Mouse (Mus musculus) heart, embryonic 14.5 days (tissue): Measurements from ENCODE around the gene Pou2f1. TPM values are rescaled to one million over a fixed set of nuclear protein-coding genes. Genes with fewer than 3 reads are reported as not detected.

Source experiments
- ATAC-seq: fragments of 200-750 bp; cut with Nextera tagmentation; 2 replicates; pipeline ENCODE4 v1.8.0; 2017; ENCODE audit warnings: low read depth, moderate TSS enrichment; ENCODE audit not compliant: insufficient number of reproducible peaks, insufficient read depth, low FRiP score
- H3K27ac ChIP-seq, 2 experiments: fragments of 200-500 bp in 1 of 2; fragments of 300-500 bp in 1 of 2; sonication (generic) in 1 of 2; replicated peaks in 1 of 2; 2 replicates each; pipeline ENCODE4 v1.5.1; 2012 to 2014; ENCODE audit warnings: low read depth in 2 of 2, low read length in 2 of 2, control low read depth in 1 of 2, mild to moderate bottlenecking in 1 of 2, mixed read lengths in 1 of 2; ENCODE audit not compliant: control insufficient read depth in 1 of 2, insufficient read depth in 1 of 2
- H3K27me3 ChIP-seq: fragments of 300-500 bp; sonication (generic); 2 replicates; pipeline ENCODE4 v1.6.1; 2014; ENCODE audit warnings: mild to moderate bottlenecking, low read length, control low read depth; ENCODE audit not compliant: control insufficient read depth, insufficient read depth
- H3K36me3 ChIP-seq: fragments of 300-500 bp; sonication (generic); 2 replicates; pipeline ENCODE4 v1.6.1; 2014; ENCODE audit warnings: mild to moderate bottlenecking, control low read depth, low read length, mixed read lengths; ENCODE audit not compliant: control insufficient read depth, insufficient read depth
- H3K4me1 ChIP-seq, 2 experiments: fragments of 200-500 bp in 1 of 2; fragments of 300-500 bp in 1 of 2; sonication (generic) in 1 of 2; 2 replicates each; pipeline ENCODE4 v1.6.1; 2012 to 2014; ENCODE audit warnings: low read length in 2 of 2, control low read depth in 1 of 2, mixed read lengths in 1 of 2; ENCODE audit not compliant: control insufficient read depth in 2 of 2, insufficient read depth in 2 of 2
- H3K4me2 ChIP-seq: fragments of 300-500 bp; sonication (generic); 2 replicates; pipeline ENCODE4 v1.6.1; 2014; ENCODE audit warnings: mild to moderate bottlenecking, low read length
- H3K4me3 ChIP-seq, 2 experiments: fragments of 200-500 bp in 1 of 2; fragments of 300-500 bp in 1 of 2; sonication (generic) in 1 of 2; 2 replicates each; pipeline ENCODE4 v1.5.1; 2012 to 2014; ENCODE audit warnings: low read length in 2 of 2, mild to moderate bottlenecking in 2 of 2, control low read depth in 1 of 2, low read depth in 1 of 2, moderate library complexity in 1 of 2; ENCODE audit not compliant: control insufficient read depth in 1 of 2, insufficient read depth in 1 of 2
- H3K9ac ChIP-seq: fragments of 300-500 bp; sonication (generic); 2 replicates; pipeline ENCODE4 v1.6.1; 2014; ENCODE audit warnings: mild to moderate bottlenecking, low read length
- H3K9me3 ChIP-seq: fragments of 300-500 bp; sonication (generic); 2 replicates; pipeline ENCODE4 v1.6.1; 2016; ENCODE audit warnings: low read length, control low read depth; ENCODE audit not compliant: control insufficient read depth
- WGBS: fragments of 180-500 bp; shearing (Covaris S2); extraction: QIAGEN DNeasy Blood & Tissue Kit; methylation state at CpG from one replicate; pipeline ENCODE4 v1.1.7; 2014; 5-methylcytosine and 5-hydroxymethylcytosine counted together
- polyA plus RNA-seq: library from polyadenylated mRNA; unstranded; fragments of >200 nt; fragmentation: Nextera tagmentation; extraction: Ambion mirVana; gene quantifications from 2 replicates; pipeline ENCODE4 v1.2.1, GENCODE M21; 2014

The Pou2f1 gene
- polyA plus RNA-seq, 1 experiment from 2014 or later: 12.1 TPM

GRCm38 (mm10) chr1:165882146-165882900, 120.2 kb downstream of the Pou2f1 start:
- H3K36me3 ChIP-seq: peaks cover 40% of the 10 kb centered on the region
- H3K9ac ChIP-seq: no peak overlapping the region
- H3K27me3 ChIP-seq: no peaks in the 10 kb centered on the region
- no peak overlapping the region for H3K27ac ChIP-seq
- 70% methylated on average over 8 of the region's 8 CpGs for WGBS
- H3K4me3 ChIP-seq: no peak overlapping the region
- no peak overlapping the region for H3K4me2 ChIP-seq
- no peaks in the 10 kb centered on the region for H3K4me1 ChIP-seq
- no peak for ATAC-seq
- H3K9me3 ChIP-seq: no peaks in the 10 kb centered on the region

GRCm38 (mm10) chr1:165878751-165879150, 123.7 kb downstream of the Pou2f1 start:
- Histone ChIP-seq H3K9ac (no peak overlapping the region), H3K4me2 (no peak overlapping the region), H3K27me3 (no peaks in the 10 kb centered on the region), H3K27ac (no peak overlapping the region), H3K4me1 (0 out of 4 replicates have a peak, but pooled peaks cover 0 to 3% of the 10 kb centered on the region in 2 experiments), H3K4me3 (no peak overlapping the region), H3K9me3 (no peaks in the 10 kb centered on the region), H3K36me3 (peaks cover 60% of the 10 kb centered on the region)
- WGBS: 97% methylated on average over 2 of the region's 2 CpGs
- no peak for ATAC-seq

DNA sequence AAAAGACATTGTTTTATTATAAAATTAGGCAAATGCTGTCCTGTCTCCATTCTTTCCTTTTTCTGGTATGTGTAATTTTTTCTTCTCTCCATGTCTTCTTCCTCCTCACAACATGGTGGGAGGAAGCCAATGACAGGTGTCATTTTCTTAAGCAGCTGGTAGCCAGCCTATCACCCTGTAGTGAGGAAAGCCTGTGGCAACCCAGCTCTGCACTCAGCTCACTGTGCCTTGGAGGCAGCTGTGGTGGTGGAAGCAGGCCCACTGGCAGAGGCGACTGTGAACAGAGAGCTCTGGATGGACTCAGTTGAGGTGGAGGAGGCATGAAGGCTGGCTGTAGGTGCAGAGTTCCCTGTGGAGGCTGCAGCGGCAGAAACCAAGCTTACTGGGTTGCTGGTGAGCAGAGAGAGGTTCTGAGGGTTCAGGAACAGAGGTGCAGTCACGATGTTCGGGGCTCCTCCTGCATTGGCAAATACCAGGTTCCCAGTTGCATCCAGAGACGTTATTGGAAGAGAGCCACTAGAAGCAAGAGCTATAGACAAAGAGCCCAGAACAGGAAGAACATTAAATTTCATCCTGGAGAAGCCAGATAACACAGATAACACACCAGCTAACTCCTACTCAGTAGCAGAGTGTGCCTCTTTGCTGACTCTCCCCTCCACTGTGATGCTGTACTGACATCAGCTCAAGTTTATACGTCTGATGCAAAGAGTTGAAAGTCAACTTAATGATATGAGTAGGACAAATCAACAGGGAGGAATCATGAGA, 126.8 kb downstream of the Pou2f1 start:
- Histone ChIP-seq H3K27me3 (no peaks in the 10 kb centered on the region), H3K9me3 (no peaks in the 10 kb centered on the region), H3K4me2 (no peak overlapping the region), H3K27ac (no peak overlapping the region), H3K9ac (no peak overlapping the region), H3K36me3 (peaks cover 43% of the 10 kb centered on the region), H3K4me3 (no peak overlapping the region), H3K4me1 (0 out of 4 replicates have a peak, but pooled peaks cover 0 to 3% of the 10 kb centered on the region in 2 experiments)
- 67% methylated on average over 6 of the region's 6 CpGs for WGBS
- no peak for ATAC-seq

DNA sequence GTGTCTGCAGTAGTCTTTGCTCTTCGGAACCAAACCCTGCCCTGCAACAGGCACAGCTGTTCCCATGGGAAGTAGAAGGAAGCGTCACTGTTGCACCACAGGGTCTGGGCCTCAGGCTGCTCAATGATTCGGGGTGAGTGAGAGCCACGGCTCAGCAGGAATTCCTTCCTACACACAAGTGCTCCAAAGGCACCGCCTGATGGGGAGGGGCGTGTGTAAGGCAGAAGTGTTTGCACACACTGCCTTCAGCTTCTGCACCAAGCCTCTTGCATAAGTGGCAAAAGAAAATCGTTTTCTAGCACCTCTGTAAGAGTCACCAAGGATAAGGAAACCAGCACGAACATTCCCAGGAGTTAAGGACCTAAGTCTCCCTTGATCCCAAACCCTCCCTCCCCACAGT, 127.8 kb downstream of the Pou2f1 start:
- no peaks in the 10 kb centered on the region for H3K9me3 ChIP-seq
- H3K4me1 ChIP-seq: 0 out of 4 replicates have a peak, but pooled peaks cover 0 to 3% of the 10 kb centered on the region in 2 experiments
- no peak overlapping the region for H3K27ac ChIP-seq
- peaks cover 36% of the 10 kb centered on the region for H3K36me3 ChIP-seq
- H3K27me3 ChIP-seq: no peaks in the 10 kb centered on the region
- WGBS: 34% methylated on average over 8 of the region's 8 CpGs
- no peak overlapping the region for H3K4me3 ChIP-seq
- no peak for ATAC-seq
- no peak overlapping the region for H3K4me2 ChIP-seq
- no peak overlapping the region for H3K9ac ChIP-seq

DNA sequence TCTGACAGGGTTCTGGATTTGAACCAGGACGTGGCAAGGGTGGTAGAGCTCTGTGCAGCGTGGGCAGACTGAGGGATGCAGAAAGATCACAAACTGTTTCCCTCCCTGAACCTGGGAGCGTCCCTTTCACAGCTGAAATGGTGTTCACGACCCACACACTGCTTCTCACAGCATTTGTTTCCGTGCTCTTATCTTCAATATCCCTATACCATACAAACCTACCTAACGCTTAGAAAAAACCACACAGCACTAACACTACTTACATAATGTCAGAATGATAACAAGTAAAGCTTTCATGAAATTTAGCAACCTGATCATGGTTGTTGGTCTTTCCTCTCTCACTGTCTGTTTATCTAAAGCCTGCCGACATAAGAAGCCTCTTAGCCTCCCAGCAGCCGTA, 133.8 kb downstream of the Pou2f1 start:
- 73% methylated on average over 8 of the region's 8 CpGs for WGBS
- Histone ChIP-seq H3K36me3 (0 out of 2 replicates have a peak, but pooled peaks cover 9% of the 10 kb centered on the region), H3K9ac (no peak overlapping the region)

DNA sequence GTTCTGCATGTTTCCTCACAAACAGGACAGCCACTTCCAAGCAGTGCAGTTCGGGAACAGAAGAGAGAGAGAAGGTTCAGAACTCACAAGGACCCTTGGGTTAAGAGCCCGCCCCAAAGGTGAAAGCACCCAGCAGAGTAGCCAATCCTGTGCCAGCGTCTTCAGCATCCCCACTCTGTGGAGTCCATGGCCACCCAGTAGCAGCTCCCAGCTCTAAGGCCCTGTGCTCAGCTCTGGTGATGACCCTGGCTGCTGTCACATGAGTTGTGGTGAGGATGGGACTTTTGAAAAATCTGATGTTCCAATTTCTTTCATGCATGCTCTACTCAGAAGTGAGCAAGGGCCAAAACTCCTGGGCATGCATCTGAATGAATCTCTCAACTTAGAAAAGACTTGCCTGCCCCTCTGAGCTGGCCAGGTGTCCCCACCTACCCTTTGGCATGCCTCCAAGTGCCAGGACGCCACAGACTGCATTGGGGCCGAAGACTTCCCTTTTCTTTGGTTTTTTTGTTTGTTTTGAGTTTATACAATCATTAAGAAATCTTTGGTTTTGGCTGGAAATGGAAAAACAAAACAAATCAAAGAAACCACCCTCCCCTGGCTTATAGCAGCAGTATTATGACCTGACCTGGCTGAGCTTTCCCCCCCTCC, 135.7 kb downstream of the Pou2f1 start:
- H3K4me2 ChIP-seq: no peak overlapping the region
- 81% methylated on average over 5 of the region's 5 CpGs for WGBS
- no peaks in the 10 kb centered on the region for H3K27me3 ChIP-seq
- H3K27ac ChIP-seq: no peak overlapping the region
- no peak overlapping the region for H3K9ac ChIP-seq
- peaks cover 5 to 7% of the 10 kb centered on the region in 2 experiments; a peak in 3 of 4 replicates for H3K4me1 ChIP-seq
- H3K9me3 ChIP-seq: no peaks in the 10 kb centered on the region
- no peak for ATAC-seq
- H3K4me3 ChIP-seq: no peak overlapping the region
- H3K36me3 ChIP-seq: 0 out of 2 replicates have a peak, but pooled peaks cover 9% of the 10 kb centered on the region

More for the DNA sequence above, 133.8 kb downstream of the Pou2f1 start:
- Histone ChIP-seq H3K27ac (no peak overlapping the region), H3K27me3 (no peaks in the 10 kb centered on the region), H3K4me3 (no peak overlapping the region), H3K4me2 (no peak overlapping the region), H3K4me1 (peaks cover 5 to 7% of the 10 kb centered on the region in 2 experiments; a peak in 3 of 4 replicates), H3K9me3 (no peaks in the 10 kb centered on the region)
- ATAC-seq: no peak
